Mouse (Mus musculus) G1E-ER4 (cell line): ENCODE measurements around the gene Ust. TPM values are rescaled to one million over a fixed set of nuclear protein-coding genes. Genes with fewer than 3 reads are reported as not detected.

ENCODE experiments used
- GATA1 ChIP-seq: IDR thresholded peaks from one replicate; pipeline ENCODE4 v1.8.0; 2012; ENCODE audit warnings: low read length, inconsistent platforms
- polyA plus RNA-seq: library from polyadenylated mRNA; stranded (reverse); fragments of >175 nt; gene quantifications from 2 replicates; pipeline ENCODE4 v1.2.3, GENCODE M21; 2012

The Ust gene
- polyA plus RNA-seq, 1 experiment = not detected

DNA sequence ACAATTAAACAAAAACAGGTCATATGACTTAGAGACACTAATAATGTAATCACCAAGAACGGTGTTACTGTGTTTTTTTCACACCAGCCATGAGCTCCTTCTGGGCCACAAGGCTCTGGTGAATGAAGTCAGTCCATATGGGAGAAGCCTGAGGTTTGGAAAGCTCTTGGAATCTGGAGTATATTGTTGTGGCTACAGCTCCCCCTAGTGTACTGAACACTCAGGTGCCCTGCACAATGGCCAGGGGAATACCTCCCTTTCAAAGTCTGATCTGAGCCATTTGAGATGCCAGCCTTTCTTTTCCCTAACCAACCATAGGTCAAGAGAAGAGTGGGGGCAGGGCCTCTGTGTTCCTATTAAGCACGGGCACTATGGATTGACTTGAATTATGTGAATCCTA lies 322.3 kb downstream of the Ust start:
- no peak for TF ChIP-seq GATA1

DNA sequence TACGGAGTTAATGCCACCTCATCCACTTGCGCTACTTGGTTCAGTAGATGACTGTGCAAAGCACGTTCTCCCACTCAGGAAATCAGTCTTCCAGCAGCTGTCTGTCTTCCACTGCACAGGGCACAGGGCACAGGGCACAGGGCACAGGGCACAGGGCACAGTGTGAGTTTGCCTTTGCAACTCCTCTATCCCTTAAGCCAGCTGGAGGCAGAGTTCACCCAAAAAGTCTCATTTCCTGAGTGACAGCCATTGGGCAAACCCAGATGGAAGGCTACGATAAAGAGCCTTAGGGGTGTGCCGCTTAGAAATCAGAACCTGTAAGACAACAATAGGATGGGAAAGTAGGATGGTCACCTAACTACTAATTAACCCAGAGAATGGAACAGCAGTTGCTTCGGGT lies 322.9 kb downstream of the Ust start:
- no peak for TF ChIP-seq GATA1

DNA sequence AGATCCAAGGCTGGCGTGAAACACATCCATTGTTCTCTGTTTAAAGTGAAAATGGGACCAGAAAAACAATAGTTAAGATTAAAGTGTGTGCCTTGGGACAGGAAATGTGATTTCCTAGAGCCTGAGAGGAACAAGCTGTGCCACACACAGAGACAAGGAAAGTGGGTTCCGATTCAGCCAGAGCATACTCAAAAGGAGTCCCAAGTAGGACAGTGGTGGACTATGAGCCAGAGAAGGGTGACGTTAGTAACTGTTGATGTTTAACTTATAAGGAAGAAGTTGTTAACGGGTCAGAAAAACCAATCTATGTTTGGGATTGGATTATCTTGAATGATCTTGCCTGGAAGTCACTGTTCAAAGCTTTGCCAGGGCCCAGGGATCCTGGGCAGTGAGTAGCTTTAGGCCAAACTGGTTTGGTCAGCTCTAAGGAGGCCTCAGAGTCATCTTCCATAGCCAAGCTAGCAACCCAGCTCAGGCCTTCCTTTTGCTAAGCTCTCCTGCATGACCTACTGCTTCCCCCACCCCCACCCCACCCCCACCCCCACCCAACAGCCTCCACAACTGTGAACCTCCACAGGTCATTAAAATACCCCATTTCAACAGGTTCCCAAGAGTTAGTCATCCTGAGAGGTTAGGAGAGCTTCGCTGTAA lies 329.2 kb downstream of the Ust start:
- no peak for TF ChIP-seq GATA1

DNA sequence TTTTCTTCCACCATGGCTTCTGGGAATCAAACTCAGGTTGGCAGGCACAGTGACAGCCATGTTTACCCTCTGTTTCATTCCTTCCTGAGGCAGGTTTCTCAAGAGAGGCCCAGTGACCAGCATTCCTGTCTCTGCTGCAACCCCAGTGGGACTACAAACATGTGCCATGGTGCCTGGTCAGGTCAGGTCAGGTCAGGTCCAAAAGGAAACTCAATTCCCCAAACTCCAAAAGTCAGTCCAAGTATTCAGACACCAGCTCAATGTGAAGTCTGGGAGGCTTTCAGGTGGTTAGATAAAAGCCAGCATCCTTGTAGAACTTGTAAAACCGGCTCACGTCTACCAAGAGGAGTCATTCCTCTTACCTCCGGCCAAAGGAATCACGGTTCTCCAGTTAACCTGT lies 333.0 kb downstream of the Ust start:
- TF ChIP-seq GATA1 = no peak

DNA sequence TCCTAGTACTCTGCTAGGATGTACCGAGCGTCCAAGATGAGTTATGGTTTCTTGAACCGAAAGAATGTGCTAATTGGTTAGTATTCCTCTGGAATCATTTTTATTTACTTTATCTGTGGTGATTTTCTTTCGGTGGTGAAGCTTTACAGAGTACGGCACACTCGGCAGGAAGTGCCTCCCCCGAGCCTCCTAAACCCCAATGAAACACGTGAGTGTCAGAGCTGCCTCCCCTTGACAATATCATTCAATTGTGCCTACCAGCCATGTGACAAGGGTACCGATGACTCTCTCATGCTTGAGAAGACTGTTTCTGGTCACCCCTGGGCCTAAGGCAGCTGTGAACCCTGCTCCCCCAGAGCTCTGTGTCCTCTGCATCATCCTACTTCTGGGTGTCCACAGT lies 333.9 kb downstream of the Ust start:
- TF ChIP-seq GATA1 = no peak

DNA sequence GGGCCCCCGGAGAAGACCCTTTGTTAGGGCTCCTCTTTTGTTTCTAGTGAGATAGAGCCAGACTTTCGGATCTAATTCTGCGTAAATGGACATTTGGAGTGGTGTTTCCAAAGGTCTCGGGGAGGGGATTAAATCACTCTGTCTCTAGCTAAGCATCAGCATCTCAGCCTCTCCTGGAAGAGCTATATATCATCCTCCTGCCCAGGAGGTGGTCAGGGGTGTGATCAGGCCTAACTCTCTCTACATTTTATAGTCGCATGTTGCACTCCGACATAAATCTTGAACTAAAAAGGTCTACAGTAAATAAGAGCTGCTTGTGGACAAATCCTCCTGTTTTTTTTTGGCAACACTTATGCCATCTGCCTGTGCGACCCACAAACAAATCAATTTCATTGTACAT lies 335.5 kb downstream of the Ust start:
- no peak for TF ChIP-seq GATA1

DNA sequence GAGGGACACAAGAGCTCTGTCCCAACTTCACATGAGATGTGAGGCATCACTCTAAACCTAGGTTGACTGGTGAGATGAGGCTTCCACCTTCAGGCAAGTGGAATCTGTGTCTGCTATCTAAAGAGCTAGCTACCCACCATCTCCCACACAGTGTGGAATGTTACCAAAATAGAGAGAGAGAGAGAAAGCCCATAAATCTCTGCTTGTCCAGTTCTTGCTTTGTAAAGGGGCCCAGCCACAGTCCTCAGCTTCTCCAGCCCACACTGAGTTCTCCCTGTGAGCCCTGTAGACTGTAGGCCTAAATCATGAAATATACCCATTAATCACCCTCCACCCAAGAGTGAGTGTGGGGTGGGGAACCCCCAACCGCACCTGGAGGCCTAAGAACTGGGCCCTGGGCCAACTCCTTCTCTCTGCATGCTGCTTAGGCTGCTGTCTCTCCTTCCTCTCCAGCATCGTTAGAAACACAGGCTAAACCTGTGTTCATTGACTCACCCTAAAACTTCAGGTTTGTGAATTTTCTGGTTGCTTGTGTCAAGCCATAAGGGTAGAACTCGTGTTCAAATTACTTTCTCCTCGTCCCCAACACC lies 336.9 kb downstream of the Ust start:
- TF ChIP-seq GATA1 = no peak

DNA sequence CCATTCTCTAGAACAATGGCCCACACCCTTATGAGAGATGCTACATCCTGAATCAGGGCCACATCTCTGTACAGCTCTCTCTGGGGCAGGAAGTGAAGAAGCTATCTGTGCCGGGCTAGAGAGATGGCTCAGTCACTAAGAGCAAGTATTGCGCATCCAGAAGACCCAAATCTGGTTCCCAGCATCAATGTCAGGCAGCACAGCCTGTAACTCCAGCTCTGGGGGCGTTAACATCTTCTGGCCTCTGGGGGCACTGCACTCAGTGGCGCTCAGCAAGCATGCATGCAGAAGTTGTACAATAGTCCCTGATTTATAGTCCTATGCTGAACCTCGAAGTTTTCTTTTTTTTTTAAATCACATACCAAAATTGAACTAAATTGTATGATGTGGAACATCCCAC lies 341.0 kb downstream of the Ust start:
- no peak for TF ChIP-seq GATA1

DNA sequence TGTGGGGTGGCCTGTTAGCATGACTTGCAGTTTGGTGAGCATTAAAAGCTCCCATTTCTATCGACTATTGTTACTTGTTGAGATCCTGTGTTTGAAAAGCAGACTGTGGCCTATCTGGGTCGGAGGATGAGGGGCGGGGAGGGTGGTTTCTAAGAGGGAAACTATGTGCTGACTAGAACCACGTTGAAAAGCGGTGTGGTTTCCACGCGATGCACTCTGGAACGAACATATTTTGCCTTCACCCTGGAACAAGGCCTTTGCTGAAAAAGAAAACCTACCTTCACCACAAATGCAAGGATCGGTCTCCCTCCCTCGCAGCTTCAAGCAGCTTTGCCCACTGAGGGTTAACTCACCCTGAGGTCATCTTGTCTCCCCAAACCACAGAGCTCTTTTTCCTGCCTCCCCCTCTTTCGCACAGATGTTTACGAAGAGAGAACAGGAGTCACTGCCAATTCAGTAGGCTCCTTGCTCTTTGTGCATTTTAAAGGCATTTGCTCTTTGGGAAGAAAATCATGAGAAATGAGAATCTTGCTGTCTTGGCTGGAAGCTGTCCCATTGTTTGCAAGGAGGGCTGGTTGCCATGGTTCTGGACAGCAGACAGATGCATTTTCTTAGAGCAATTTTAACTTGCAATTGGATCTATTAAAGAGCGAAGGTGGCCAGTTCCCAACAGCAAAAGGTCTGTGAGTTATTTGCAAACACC lies 342.1 kb downstream of the Ust start:
- TF ChIP-seq GATA1 = no peak

DNA sequence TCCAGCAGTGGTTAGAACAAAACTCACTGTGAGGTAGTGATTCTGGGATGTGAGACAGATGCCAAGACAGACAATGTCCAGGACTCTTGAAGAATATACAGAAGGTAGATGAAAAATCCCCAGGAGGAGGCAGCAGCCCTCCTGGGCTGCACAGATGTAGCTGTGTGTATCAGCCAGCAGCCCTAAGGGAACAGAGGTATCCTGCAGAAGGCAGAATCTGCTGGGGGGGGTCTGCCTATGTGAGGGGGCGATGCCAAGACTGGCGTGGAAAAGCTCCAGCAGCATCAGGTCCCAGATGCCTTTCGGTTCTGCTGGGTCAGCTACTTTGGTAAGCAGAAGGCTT lies 342.6 kb downstream of the Ust start:
- no peak for TF ChIP-seq GATA1

DNA sequence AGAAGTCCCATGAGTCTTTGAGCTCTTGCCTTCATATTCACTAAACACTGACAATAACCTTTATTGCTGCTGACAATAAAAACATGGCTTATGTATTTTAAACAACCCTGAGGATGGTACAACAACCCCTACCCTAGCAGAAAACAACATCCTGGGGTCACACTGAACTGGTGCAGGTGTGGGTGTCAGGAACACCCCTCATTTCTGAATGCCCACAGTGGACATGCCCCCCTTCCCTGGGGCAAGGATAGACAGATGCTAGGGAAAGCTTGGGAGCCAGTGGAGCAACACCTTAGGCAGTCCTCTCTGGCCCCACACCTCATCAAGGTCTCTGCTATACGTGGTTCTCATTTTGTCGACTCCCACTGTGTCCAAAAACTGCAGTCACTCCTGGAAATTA lies 343.9 kb downstream of the Ust start:
- no peak for TF ChIP-seq GATA1

DNA sequence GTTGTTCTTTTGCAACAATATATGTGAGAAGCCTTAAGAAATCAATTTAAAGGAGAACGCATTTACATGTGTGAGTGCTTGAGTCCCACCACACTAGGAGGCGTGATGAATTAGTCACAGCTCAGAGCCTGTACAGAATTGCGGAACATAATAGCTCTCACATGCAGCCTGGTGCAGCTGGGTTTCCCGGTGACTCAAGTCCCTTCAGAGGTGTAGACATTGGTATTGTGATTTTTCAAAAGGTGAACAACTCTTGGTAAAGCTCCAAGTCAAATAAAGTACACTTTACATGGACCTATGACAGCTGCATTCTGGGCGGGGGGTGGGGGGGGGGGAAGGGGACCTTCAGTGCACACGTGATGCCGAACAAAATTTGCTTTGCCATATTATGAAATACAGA lies 344.4 kb downstream of the Ust start:
- no peak for TF ChIP-seq GATA1

DNA sequence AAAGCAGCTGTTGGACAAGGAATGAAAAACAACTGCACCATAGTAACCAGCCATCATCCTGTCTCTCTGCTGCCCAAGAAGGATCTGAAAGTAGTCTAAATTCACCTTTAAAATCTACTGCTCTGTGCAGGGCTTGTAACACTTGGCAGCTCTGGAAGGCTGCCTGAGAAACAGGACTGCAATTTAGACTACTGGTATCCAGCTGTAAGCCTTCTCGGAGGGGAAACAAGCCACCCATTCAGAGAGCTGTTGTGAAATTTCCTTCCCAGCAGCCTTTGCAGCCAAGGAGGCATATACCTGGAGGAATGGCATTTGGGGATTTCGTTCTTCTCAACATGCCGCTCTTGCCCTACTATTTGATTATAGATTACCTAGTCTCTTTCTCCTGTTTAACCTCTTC lies 345.6 kb downstream of the Ust start:
- no peak for TF ChIP-seq GATA1

DNA sequence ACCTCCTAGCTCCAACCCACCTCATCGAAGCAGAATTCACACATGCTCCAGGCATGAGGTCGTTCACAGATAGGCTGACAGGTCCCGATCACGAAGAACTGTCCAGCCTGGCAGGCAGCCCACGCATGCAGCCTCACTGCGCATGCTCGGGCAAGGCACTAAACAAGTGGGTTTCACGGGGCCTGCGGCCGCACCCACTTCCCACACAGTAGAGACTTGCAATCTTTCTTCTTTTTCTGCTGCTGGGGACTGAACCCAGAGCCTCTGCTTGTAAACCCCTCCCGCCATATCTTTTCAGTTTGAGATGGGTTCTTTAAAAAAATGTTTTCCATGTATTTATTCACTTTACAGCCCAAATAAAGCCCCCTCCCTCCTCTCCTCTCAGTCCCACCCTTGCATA lies 347.1 kb downstream of the Ust start:
- TF ChIP-seq GATA1 = no peak
